Mouse (Mus musculus): ENCODE data around the gene Rnf135. TPM values are rescaled to one million over a fixed set of nuclear protein-coding genes. Genes with fewer than 3 reads are reported as not detected.

Gene Rnf135
- total and polyA plus RNA-seq, 3 experiments, result 5.2 to 8.0 TPM; not detected in 1

- H3K27me3 ChIP-seq (ENCODE audit: control insufficient read depth in 1 of 2, insufficient read depth in 2 of 2, low read length in 2 of 2), result no peaks in the 10 kb centered on the region
- no peak for TF ChIP-seq ETS1 (IDR thresholded peaks at IDR 0.05; ENCODE audit: low read depth, low read length)
- TF ChIP-seq SMC3 (IDR thresholded peaks at IDR 0.05; ENCODE audit: low read depth, low read length), result no peak
- TF ChIP-seq GABPA (IDR thresholded peaks at IDR 0.05; ENCODE audit: low read depth, low read length), result no peak
- TF ChIP-seq TAL1 (IDR thresholded peaks at IDR 0.05; ENCODE audit: low read length), result no peak
- TF ChIP-seq USF2 (IDR thresholded peaks at IDR 0.05; ENCODE audit: borderline replicate concordance in 1 of 2, insufficient read depth in 1 of 2, low read depth in 1 of 2, low read length in 2 of 2), result no peak
- no peak for TF ChIP-seq POLR2AphosphoS5 (IDR thresholded peaks at IDR 0.05; ENCODE audit: borderline replicate concordance, low read depth, low read length)
- TF ChIP-seq TCF12 (IDR thresholded peaks at IDR 0.05; ENCODE audit: low read depth, low read length), result no peak
- TF ChIP-seq MAX (IDR thresholded peaks at IDR 0.05; ENCODE audit: low read length), result no peak
- no peak for TF ChIP-seq CHD1 (IDR thresholded peaks at IDR 0.05; ENCODE audit: low read depth, low read length)
- no peak for TF ChIP-seq BHLHE40 (IDR thresholded peaks at IDR 0.05; ENCODE audit: borderline replicate concordance, low read depth, low read length)
- TF ChIP-seq TBP (IDR thresholded peaks at IDR 0.05; ENCODE audit: low read depth, low read length), result no peak
- no peak for TF ChIP-seq GATA1 (IDR thresholded peaks at IDR 0.05; ENCODE audit: low read depth, low read length)
- TF ChIP-seq ELF1 (IDR thresholded peaks at IDR 0.05; ENCODE audit: low read depth, low read length), result no peak
- TF ChIP-seq E2F4 (IDR thresholded peaks at IDR 0.05; ENCODE audit: borderline replicate concordance, low read depth, low read length), result no peak
- TF ChIP-seq SIN3A (IDR thresholded peaks at IDR 0.05; ENCODE audit: low read length), result no peak
- no peak for TF ChIP-seq CHD2 (IDR thresholded peaks at IDR 0.05; ENCODE audit: low read length)
- TF ChIP-seq MXI1 (IDR thresholded peaks at IDR 0.05; ENCODE audit: low read depth, low read length), result no peak
- DNase-seq (ENCODE audit: low read depth, low spot score), result no peak
- H3K27ac ChIP-seq (ENCODE audit: control insufficient read depth, low read depth, low read length), result no peak overlapping the region
- H3K9me3 ChIP-seq (replicated peaks; ENCODE audit: insufficient read depth, low read length), result no peaks in the 10 kb centered on the region
- no peaks in the 10 kb centered on the region for H3K79me2 ChIP-seq (ENCODE audit: control insufficient read depth, insufficient read depth, low read length, poor library complexity)
- H3K4me1 ChIP-seq (ENCODE audit: control insufficient read depth in 1 of 2, insufficient read depth in 2 of 2, low read length in 2 of 2), result no peaks in the 10 kb centered on the region
- no peak overlapping the region for H3K4me3 ChIP-seq (ENCODE audit: control insufficient read depth in 1 of 2, insufficient read depth in 1 of 2, low read depth in 2 of 2, low read length in 2 of 2)
- peaks cover 0 to 48% of the 10 kb centered on the region in 2 experiments; a peak in 2 of 4 replicates for H3K36me3 ChIP-seq (ENCODE audit: control insufficient read depth in 1 of 2, insufficient read depth in 2 of 2, low read length in 2 of 2)
- H3K9ac ChIP-seq (ENCODE audit: control insufficient read depth, low read depth, low read length, poor library complexity, severe bottlenecking), result no peak overlapping the region
These were observed 64.9 kb downstream of the Rnf135 start for GRCm38 (mm10) chr11:80248531-80248930.

Other genes starting within 250 kb of the Rnf135 start
- 93.8 and 97.9 TPM in 2 replicates for gene Utp6, start 221.5 kb upstream of the Rnf135 start, total RNA-seq (2012; rRNA removed)
- gene Utp6, start 221.5 kb upstream of the Rnf135 start, polyA plus RNA-seq (2012; ENCODE audit: insufficient read depth in 1 of 2, insufficient read length in 2 of 2, low read depth in 1 of 2, low replicate concordance in 2 of 2, missing spikeins in 1 of 2), result 10 to 100 TPM in 1 of 2 experiments, not detected in 1; 88.6 TPM
- 33.2 and 35.6 TPM in 2 replicates for gene Suz12, start 190.7 kb upstream of the Rnf135 start, total RNA-seq (2012; rRNA removed)
- 100 to 1,000 TPM in 1 of 2 experiments, 10 to 100 TPM in 1; 43.9 to 191 TPM for gene Suz12, start 190.7 kb upstream of the Rnf135 start, polyA plus RNA-seq (2012; ENCODE audit: insufficient read depth in 1 of 2, insufficient read length in 2 of 2, low read depth in 1 of 2, low replicate concordance in 2 of 2, missing spikeins in 1 of 2)
- gene Crlf3, start 102.9 kb upstream of the Rnf135 start, total RNA-seq (2012; rRNA removed), result 104 and 107 TPM in 2 replicates
- 10 to 100 TPM in 1 of 2 experiments, not detected in 1; 71.7 TPM for gene Crlf3, start 102.9 kb upstream of the Rnf135 start, polyA plus RNA-seq (2012; ENCODE audit: insufficient read depth in 1 of 2, insufficient read length in 2 of 2, low read depth in 1 of 2, low replicate concordance in 2 of 2, missing spikeins in 1 of 2)
- gene Atad5, start 94.5 kb upstream of the Rnf135 start, total RNA-seq (2012; rRNA removed), result 22.1 and 22.6 TPM in 2 replicates
- gene Atad5, start 94.5 kb upstream of the Rnf135 start, polyA plus RNA-seq (2012; ENCODE audit: insufficient read depth in 1 of 2, insufficient read length in 2 of 2, low read depth in 1 of 2, low replicate concordance in 2 of 2, missing spikeins in 1 of 2), result 10 to 100 TPM; 17.1 to 66.9 TPM
- 30.0 and 33.9 TPM in 2 replicates for gene Tefm, start 41.7 kb upstream of the Rnf135 start, total RNA-seq (2012; rRNA removed)
- gene Tefm, start 41.7 kb upstream of the Rnf135 start, polyA plus RNA-seq (2012; ENCODE audit: insufficient read depth in 1 of 2, insufficient read length in 2 of 2, low read depth in 1 of 2, low replicate concordance in 2 of 2, missing spikeins in 1 of 2), result 10 to 100 TPM in 1 of 2 experiments, not detected in 1; 23.6 TPM
- not detected in 2 replicates for gene Adap2, start 29.7 kb upstream of the Rnf135 start, total RNA-seq (2012; rRNA removed)
- not detected for gene Adap2, start 29.7 kb upstream of the Rnf135 start, polyA plus RNA-seq (2012; ENCODE audit: insufficient read depth in 1 of 2, insufficient read length in 2 of 2, low read depth in 1 of 2, low replicate concordance in 2 of 2, missing spikeins in 1 of 2)
- 39.8 and 43.7 TPM in 2 replicates for gene Rhot1, start 25.2 kb downstream of the Rnf135 start, total RNA-seq (2012; rRNA removed)
- gene Rhot1, start 25.2 kb downstream of the Rnf135 start, polyA plus RNA-seq (2012; ENCODE audit: insufficient read depth in 1 of 2, insufficient read length in 2 of 2, low read depth in 1 of 2, low replicate concordance in 2 of 2, missing spikeins in 1 of 2), result 100 to 1,000 TPM in 1 of 2 experiments, 10 to 100 TPM in 1; 44.3 to 919 TPM
- gene Rhbdl3, start 117.1 kb downstream of the Rnf135 start, total RNA-seq (2012; rRNA removed), result 0.04 and 0.13 TPM in 2 replicates
- gene Rhbdl3, start 117.1 kb downstream of the Rnf135 start, polyA plus RNA-seq (2012; ENCODE audit: insufficient read depth in 1 of 2, insufficient read length in 2 of 2, low read depth in 1 of 2, low replicate concordance in 2 of 2, missing spikeins in 1 of 2), result under 1 TPM in 1 of 2 experiments, not detected in 1; 0.11 TPM
- 9.4 and 10.1 TPM in 2 replicates for gene 5730455P16Rik, start 194.2 kb downstream of the Rnf135 start, total RNA-seq (2012; rRNA removed)
- 1 to 10 TPM in 1 of 2 experiments, not detected in 1; 9.5 TPM for gene 5730455P16Rik, start 194.2 kb downstream of the Rnf135 start, polyA plus RNA-seq (2012; ENCODE audit: insufficient read depth in 1 of 2, insufficient read length in 2 of 2, low read depth in 1 of 2, low replicate concordance in 2 of 2, missing spikeins in 1 of 2)
- gene Zfp207, start 199.4 kb downstream of the Rnf135 start, total RNA-seq (2012; rRNA removed), result 143 and 150 TPM in 2 replicates
- gene Zfp207, start 199.4 kb downstream of the Rnf135 start, polyA plus RNA-seq (2012; ENCODE audit: insufficient read depth in 1 of 2, insufficient read length in 2 of 2, low read depth in 1 of 2, low replicate concordance in 2 of 2, missing spikeins in 1 of 2), result 100 to 1,000 TPM; 186 to 347 TPM
- gene Psmd11, start 244.8 kb downstream of the Rnf135 start, total RNA-seq (2012; rRNA removed), result 110 and 153 TPM in 2 replicates
- 100 to 1,000 TPM; 184 to 324 TPM for gene Psmd11, start 244.8 kb downstream of the Rnf135 start, polyA plus RNA-seq (2012; ENCODE audit: insufficient read depth in 1 of 2, insufficient read length in 2 of 2, low read depth in 1 of 2, low replicate concordance in 2 of 2, missing spikeins in 1 of 2)